Mouse (Mus musculus): ENCODE data around the gene Ifnk.

DNA sequence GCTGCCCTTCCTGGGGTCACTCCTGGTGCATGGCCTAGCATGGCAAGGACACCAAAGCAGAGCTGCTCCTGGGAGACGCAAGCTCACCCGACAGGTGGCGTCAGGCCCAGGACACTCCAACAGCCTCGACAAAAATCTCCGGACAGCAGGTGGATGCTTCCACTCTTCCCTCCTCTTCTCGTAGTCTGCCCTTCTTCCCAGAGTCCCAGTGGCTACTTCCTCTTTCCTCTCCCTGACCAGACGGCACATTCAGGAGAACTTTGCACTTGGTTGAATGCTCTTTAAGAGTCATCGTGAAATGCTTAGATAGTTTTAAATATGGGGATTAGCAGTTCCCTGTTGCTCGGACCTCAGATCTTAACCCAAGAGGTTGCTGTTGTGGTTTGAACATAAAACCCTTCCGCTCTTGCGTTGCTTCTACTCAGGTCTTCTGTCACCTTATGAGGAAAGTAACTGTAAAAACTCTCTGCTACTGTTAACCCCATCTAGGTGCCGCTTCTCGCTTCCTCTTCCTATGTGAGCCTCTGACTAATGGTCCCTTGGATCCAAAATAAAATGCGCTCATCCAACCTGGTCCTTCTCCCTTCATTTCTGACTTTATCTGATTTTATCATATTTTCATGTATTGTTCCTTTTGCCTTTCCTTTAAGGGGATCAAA lies 46.6 kb upstream of the Ifnk start:
- TF ChIP-seq CTCF (IDR thresholded peaks at IDR 0.05; ENCODE audit: low read depth, low read length) = no peak
- TF ChIP-seq TAL1 (conservative IDR thresholded peaks at IDR 0.05; ENCODE audit: low read depth, low read length) = no peak
- no peak for TF ChIP-seq GATA2 (IDR thresholded peaks at IDR 0.05; ENCODE audit: borderline replicate concordance, low read depth, low read length)
- no peak for TF ChIP-seq GATA1 (IDR thresholded peaks at IDR 0.05; ENCODE audit: borderline replicate concordance, low read length)
- no peak for TF ChIP-seq POLR2AphosphoS5 (IDR thresholded peaks at IDR 0.05; ENCODE audit: insufficient replicate concordance, low read depth, low read length)
